Mouse (Mus musculus) embryonic facial prominence, embryonic 14.5 days (tissue): ENCODE data around the gene Dnajc8. TPM values are rescaled to one million over a fixed set of nuclear protein-coding genes. Genes with fewer than 3 reads are reported as not detected.
A peak's percentile ranks its signal among the peaks of the same experiment; 100 is the strongest.

Experiments used
- ATAC-seq: fragments of 200-750 bp; cut with Nextera tagmentation; 2 replicates; pipeline ENCODE4 v1.8.0; 2017; ENCODE audit warnings: low read depth, moderate number of reproducible peaks, moderate TSS enrichment
- DNase-seq: peaks from one replicate; pipeline ENCODE4 v3.0.0-alpha.2; 2015; ENCODE audit warnings: low spot score
- H3K27ac ChIP-seq: fragments of 300-500 bp; sonication (generic); replicated peaks from 2 replicates; pipeline ENCODE4 v1.5.1; 2014; ENCODE audit warnings: low read depth, mild to moderate bottlenecking, low read length, moderate library complexity
- H3K27me3 ChIP-seq: fragments of 300-500 bp; sonication (generic); replicated peaks from 2 replicates; pipeline ENCODE4 v1.6.1; 2014; ENCODE audit warnings: low read length; ENCODE audit not compliant: control insufficient read depth, insufficient read depth
- H3K36me3 ChIP-seq: fragments of 300-500 bp; sonication (generic); 2 replicates; pipeline ENCODE4 v1.6.1; 2014; ENCODE audit warnings: low read length, mixed read lengths; ENCODE audit not compliant: control insufficient read depth, insufficient read depth
- H3K4me1 ChIP-seq: fragments of 300-500 bp; sonication (generic); 2 replicates; pipeline ENCODE4 v1.6.1; 2014; ENCODE audit warnings: antibody characterized with exemption, low read length; ENCODE audit not compliant: control insufficient read depth, insufficient read depth
- H3K4me2 ChIP-seq: fragments of 300-500 bp; sonication (generic); 2 replicates; pipeline ENCODE4 v1.6.1; 2014; ENCODE audit warnings: low read depth, mild to moderate bottlenecking, low read length, moderate library complexity, mixed read lengths
- H3K4me3 ChIP-seq: fragments of 300-500 bp; sonication (generic); 2 replicates; pipeline ENCODE4 v1.5.1; 2014; ENCODE audit warnings: low read depth, mild to moderate bottlenecking, low read length
- H3K9ac ChIP-seq: fragments of 300-500 bp; sonication (generic); 2 replicates; pipeline ENCODE4 v1.6.1; 2014; ENCODE audit warnings: low read depth, mild to moderate bottlenecking, low read length, moderate library complexity, mixed read lengths
- H3K9me3 ChIP-seq: fragments of 300-500 bp; sonication (generic); 2 replicates; pipeline ENCODE4 v1.6.1; 2016; ENCODE audit warnings: low read length; ENCODE audit not compliant: control insufficient read depth
- WGBS: fragments of 180-500 bp; shearing (Covaris S2); extraction: QIAGEN DNeasy Blood & Tissue Kit; methylation state at CpG from one replicate; pipeline ENCODE4 v1.1.7; 2014; 5-methylcytosine and 5-hydroxymethylcytosine counted together
- polyA plus RNA-seq: library from polyadenylated mRNA; unstranded; fragments of >200 nt; fragmentation: Nextera tagmentation; extraction: Ambion mirVana; gene quantifications from 2 replicates; pipeline ENCODE4 v1.2.1, GENCODE M21; 2014

Gene Dnajc8
- 133 and 136 TPM in 2 replicates for polyA plus RNA-seq

DNA sequence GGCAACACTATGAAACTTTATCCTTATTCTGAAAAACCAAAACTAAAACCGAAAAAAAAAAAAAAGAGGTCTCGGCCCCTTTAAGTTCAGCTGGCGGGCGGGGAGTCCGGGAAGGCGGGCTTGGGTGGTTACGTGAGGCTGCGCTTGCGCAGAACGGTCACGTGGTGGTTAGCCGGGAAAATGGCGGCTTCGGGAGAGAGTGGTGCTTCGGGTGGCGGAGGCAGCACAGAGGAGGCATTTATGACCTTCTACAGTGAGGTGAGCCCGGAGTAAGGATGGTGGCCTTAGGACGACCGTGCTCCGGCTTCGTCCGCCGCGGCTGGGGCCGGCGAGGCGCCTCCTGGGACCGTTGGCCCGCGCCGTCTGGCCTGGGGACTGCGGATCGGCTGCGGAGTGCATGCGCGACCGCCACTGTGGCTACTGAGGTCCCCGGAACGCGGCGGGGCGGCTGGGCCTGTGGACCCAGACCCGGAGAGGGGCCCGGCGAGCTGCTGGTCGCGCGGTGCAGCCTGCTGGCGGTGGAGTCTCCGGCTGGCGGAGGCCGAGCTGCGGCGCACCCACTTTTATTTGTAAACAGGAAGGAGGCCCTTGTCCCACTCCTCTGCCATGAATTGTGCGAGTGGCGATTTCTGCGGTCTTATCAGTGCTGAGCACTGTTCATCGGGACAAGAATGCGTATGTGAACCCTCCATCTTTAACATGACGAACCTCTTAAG is at the start of gene Dnajc8:
Dnajc8 (plus strand) TSS at position 145 of the 716 bp plus-strand sequence.
- Histone ChIP-seq H3K4me1 (peaks cover 14% of the 10 kb centered on the region), H3K9me3 (no peaks in the 10 kb centered on the region), H3K27me3 (no peaks in the 10 kb centered on the region), H3K4me2 (peak within 1 kb of the TSS; percentile 72), H3K36me3 (peaks cover 39% of the 10 kb centered on the region), H3K4me3 (peak within 1 kb of the TSS; percentile 94), H3K27ac (peak within 1 kb of the TSS; percentile 64), H3K9ac (peak within 1 kb of the TSS; percentile 91)
- ATAC-seq: peak; percentile 76
- DNase-seq: peak; percentile 97
- under 1% methylated on average over 42 of the region's 60 CpGs for WGBS

- 55% methylated on average over 3 of the region's 3 CpGs for WGBS
Measured at GRCm38 (mm10) chr4:132488521-132488920, 46.8 kb upstream of the Dnajc8 start.

GRCm38 (mm10) chr4:132488976-132489375 is 46.4 kb upstream of the Dnajc8 start:
- Histone ChIP-seq H3K4me1 (0 out of 2 replicates have a peak, but pooled peaks cover 2% of the 10 kb centered on the region), H3K9me3 (no peaks in the 10 kb centered on the region), H3K4me3 (no peak overlapping the region), H3K27ac (no peak overlapping the region), H3K27me3 (no peaks in the 10 kb centered on the region), H3K36me3 (peaks cover 5% of the 10 kb centered on the region; the same call in 1 of the 2 replicates), H3K4me2 (no peak overlapping the region), H3K9ac (no peak overlapping the region)
- no peak for DNase-seq
- WGBS: 76% methylated on average over 6 of the region's 6 CpGs
- ATAC-seq: no peak

More at GRCm38 (mm10) chr4:132488521-132488920, 46.8 kb upstream of the Dnajc8 start:
- DNase-seq (no peak), ATAC-seq (no peak)
- peaks cover 5% of the 10 kb centered on the region; the same call in 1 of the 2 replicates for H3K36me3 ChIP-seq
- no peak overlapping the region for H3K4me2 ChIP-seq
- no peaks in the 10 kb centered on the region for H3K9me3 ChIP-seq
- no peak overlapping the region for H3K4me3 ChIP-seq
- H3K27ac ChIP-seq: 0 out of 2 replicates have a peak overlapping the region, but pooled peaks have one; percentile 28
- H3K27me3 ChIP-seq: no peaks in the 10 kb centered on the region
- H3K9ac ChIP-seq: no peak overlapping the region
- 0 out of 2 replicates have a peak, but pooled peaks cover 2% of the 10 kb centered on the region for H3K4me1 ChIP-seq

DNA sequence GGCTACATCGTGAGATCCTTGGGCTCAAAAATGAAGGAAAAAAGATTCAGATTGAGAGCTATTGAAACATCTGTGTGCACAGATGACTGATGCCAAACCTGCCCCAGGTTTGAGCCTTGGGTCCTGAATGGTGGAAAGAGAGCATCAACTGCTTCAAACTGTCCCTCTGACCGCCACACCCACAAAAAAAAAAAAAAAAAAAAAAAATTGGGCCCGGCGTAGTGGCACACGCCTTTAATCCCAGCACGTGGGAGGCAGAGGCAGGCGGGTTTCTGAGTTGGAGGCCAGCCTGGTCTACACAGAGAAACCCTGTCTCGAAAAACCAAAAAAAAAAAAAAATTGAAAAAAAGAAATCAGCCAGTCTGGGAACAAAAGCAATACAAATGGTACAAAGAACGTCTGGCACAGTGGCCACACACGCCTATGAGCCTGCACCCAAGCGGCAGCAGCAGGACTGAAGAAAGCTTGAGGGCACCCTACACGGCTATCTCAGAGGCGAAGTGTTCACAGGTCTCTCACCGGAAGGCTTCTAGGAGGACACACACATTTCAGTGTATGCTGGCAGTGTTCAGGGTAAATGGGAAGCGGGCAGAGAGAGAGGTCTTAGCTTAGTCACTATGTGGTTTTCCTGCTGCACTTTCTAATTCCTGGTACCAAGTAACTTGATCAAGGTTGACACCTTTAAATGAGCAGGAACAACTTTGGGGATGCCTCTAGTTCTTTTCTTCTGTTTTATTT is 44.9 kb upstream of the Dnajc8 start:
- H3K4me1 ChIP-seq: 0 out of 2 replicates have a peak, but pooled peaks cover 2% of the 10 kb centered on the region
- H3K27me3 ChIP-seq: no peaks in the 10 kb centered on the region
- H3K4me3 ChIP-seq: no peak overlapping the region
- 94% methylated on average over 15 of the region's 15 CpGs for WGBS
- peaks cover 11% of the 10 kb centered on the region; the same call in 1 of the 2 replicates for H3K36me3 ChIP-seq
- no peak overlapping the region for H3K27ac ChIP-seq
- no peaks in the 10 kb centered on the region for H3K9me3 ChIP-seq
- DNase-seq (no peak), ATAC-seq (no peak)
- H3K9ac ChIP-seq: no peak overlapping the region
- H3K4me2 ChIP-seq: no peak overlapping the region

GRCm38 (mm10) chr4:132491057-132491456 is 44.3 kb upstream of the Dnajc8 start:
- WGBS: 89% methylated on average over 8 of the region's 8 CpGs
- Histone ChIP-seq H3K9me3 (no peaks in the 10 kb centered on the region), H3K27me3 (no peaks in the 10 kb centered on the region), H3K36me3 (peaks cover 15% of the 10 kb centered on the region; the same call in 1 of the 2 replicates), H3K27ac (no peak overlapping the region), H3K4me3 (no peak overlapping the region), H3K4me2 (no peak overlapping the region), H3K9ac (no peak overlapping the region), H3K4me1 (0 out of 2 replicates have a peak, but pooled peaks cover 2% of the 10 kb centered on the region)
- DNase-seq: no peak
- ATAC-seq: no peak

DNA sequence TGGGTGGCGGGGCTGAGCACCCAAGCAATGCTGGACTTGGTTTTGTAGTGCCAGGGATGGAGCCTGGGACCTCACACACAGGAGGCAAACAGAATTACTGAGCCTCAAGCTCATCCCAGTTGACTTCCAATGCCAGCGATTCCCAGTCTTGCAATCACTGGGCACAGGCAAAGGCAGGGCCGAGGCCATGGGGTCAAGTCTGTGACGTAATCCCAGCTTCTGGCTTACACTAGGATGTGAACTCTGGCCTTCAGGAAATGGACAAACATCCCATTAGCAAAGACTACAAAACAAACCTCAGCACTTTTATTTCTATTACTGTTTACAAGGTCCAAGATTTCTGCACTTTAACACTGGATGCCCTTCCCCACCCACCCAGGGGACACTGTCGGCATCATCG is 43.6 kb upstream of the Dnajc8 start:
- Histone ChIP-seq H3K4me2 (no peak overlapping the region), H3K27ac (no peak overlapping the region), H3K4me3 (no peak overlapping the region), H3K9me3 (no peaks in the 10 kb centered on the region), H3K4me1 (0 out of 2 replicates have a peak, but pooled peaks cover 2% of the 10 kb centered on the region), H3K36me3 (peaks cover 22% of the 10 kb centered on the region; the same call in 1 of the 2 replicates), H3K9ac (no peak overlapping the region), H3K27me3 (no peaks in the 10 kb centered on the region)
- ATAC-seq: no peak
- DNase-seq: no peak
- 78% methylated on average over 6 of the region's 6 CpGs for WGBS

GRCm38 (mm10) chr4:132492178-132493060 is 42.9 kb upstream of the Dnajc8 start:
- ATAC-seq (no peak), DNase-seq (peak; percentile 36)
- WGBS: 74% methylated on average over 10 of the region's 10 CpGs
- H3K9me3 ChIP-seq: no peaks in the 10 kb centered on the region
- peaks cover 29% of the 10 kb centered on the region; the same call in 1 of the 2 replicates for H3K36me3 ChIP-seq
- 0 out of 2 replicates have a peak, but pooled peaks cover 2% of the 10 kb centered on the region for H3K4me1 ChIP-seq
- no peak overlapping the region for H3K9ac ChIP-seq
- no peak overlapping the region for H3K4me2 ChIP-seq
- no peak overlapping the region for H3K4me3 ChIP-seq
- H3K27ac ChIP-seq: no peak overlapping the region
- no peaks in the 10 kb centered on the region for H3K27me3 ChIP-seq
